Mouse (Mus musculus) C2C12 (cell line): ENCODE measurements around the gene Thap8.
A peak's percentile ranks its signal among the peaks of the same experiment; 100 is the strongest.

ENCODE experiments used
- CEBPB ChIP-seq: IDR thresholded peaks from one replicate; pipeline ENCODE4 v1.6.1; 2011; ENCODE audit warnings: low read depth, mild to moderate bottlenecking, control low read depth, moderate library complexity
- CTCF ChIP-seq: IDR thresholded peaks from one replicate; pipeline ENCODE4 v1.5.1; 2011; ENCODE audit not compliant: control insufficient read depth, insufficient read depth, insufficient read length
- FOSL1 ChIP-seq: IDR thresholded peaks from one replicate; pipeline ENCODE4 v1.8.0; 2011; ENCODE audit warnings: mild to moderate bottlenecking, low read length; ENCODE audit not compliant: poor library complexity, insufficient read depth, severe bottlenecking
- MAX ChIP-seq: IDR thresholded peaks from one replicate; pipeline ENCODE4 v1.6.1; 2011; ENCODE audit warnings: mild to moderate bottlenecking, control low read depth
- MYOD1 ChIP-seq: IDR thresholded peaks from one replicate; pipeline ENCODE4 v1.6.1; 2011; ENCODE audit warnings: low read depth; ENCODE audit not compliant: control insufficient read depth, insufficient read length
- MYOG ChIP-seq: IDR thresholded peaks from one replicate; pipeline ENCODE4 v1.6.1; 2011; ENCODE audit not compliant: control insufficient read depth, insufficient read length; ENCODE audit errors: extremely low read depth
- USF1 ChIP-seq: IDR thresholded peaks from one replicate; pipeline ENCODE4 v1.6.1; 2011; ENCODE audit warnings: low read depth, mild to moderate bottlenecking, control low read depth, moderate library complexity

DNA sequence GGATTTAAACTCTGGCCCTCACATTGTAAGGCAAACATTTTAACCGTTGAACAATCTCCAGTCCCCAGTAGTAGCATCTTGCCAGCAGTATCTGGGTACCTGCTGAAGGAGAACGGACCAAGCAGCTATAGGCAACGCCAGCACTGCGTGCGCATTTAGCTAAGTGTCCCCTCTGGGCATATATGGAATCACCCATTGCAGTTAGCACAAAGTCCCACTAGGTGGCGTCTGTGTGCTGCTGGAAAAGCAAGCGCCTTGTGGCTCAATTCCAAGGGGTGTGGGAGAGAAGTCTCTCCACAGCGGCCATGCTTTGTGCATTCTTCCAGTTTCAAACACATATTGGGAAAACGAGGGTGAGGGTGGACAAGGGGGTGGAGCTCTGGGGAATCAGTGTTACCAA, 56.5 kb downstream of the Thap8 start:
- TF ChIP-seq CTCF (peak; percentile 43), FOSL1 (no peak), MAX (no peak), CEBPB (no peak), MYOD1 (no peak), USF1 (no peak), MYOG (no peak)
